Mouse (Mus musculus) spleen, adult 18-20 months (tissue): ENCODE measurements at regions not wholly inside any gene's neighbourhood (a gene's known extent, or its start where the extent isn't known, plus 50 kb on each side); places are given as distances from the start of the nearest gene placed in this dataset.

ENCODE experiments used
- DNase-seq, 2 experiments: peaks; one replicate each; pipeline ENCODE4 v3.0.0; 2022; ENCODE audit warnings: mixed read lengths in 2 of 2

GRCm38 (mm10) chr9:47133873-47134272 lies 135.3 kb downstream of the Gm4791 start:
- DNase-seq = no peak

- no peak for DNase-seq
Measured at GRCm38 (mm10) chr9:47134479-47134878, 135.9 kb downstream of the Gm4791 start.

- DNase-seq = no peak
Measured at GRCm38 (mm10) chr9:47136641-47137040, 138.1 kb downstream of the Gm4791 start.

GRCm38 (mm10) chr9:47153471-47153870 lies 154.9 kb downstream of the Gm4791 start:
- no peak for DNase-seq

GRCm38 (mm10) chr9:47165480-47166131 lies 167.1 kb downstream of the Gm4791 start:
- DNase-seq = no peak

- DNase-seq = no peak
Measured at GRCm38 (mm10) chr9:47167681-47168240, 169.2 kb downstream of the Gm4791 start.

GRCm38 (mm10) chr9:47176044-47176443 lies 177.5 kb downstream of the Gm4791 start:
- DNase-seq = no peak

GRCm38 (mm10) chr9:47218101-47218500 lies 219.6 kb downstream of the Gm4791 start:
- no peak for DNase-seq

GRCm38 (mm10) chr9:47223536-47223935 lies 225.0 kb downstream of the Gm4791 start:
- no peak for DNase-seq

- no peak for DNase-seq
Measured at GRCm38 (mm10) chr9:47224249-47224648, 225.7 kb downstream of the Gm4791 start.

- DNase-seq = no peak
Measured at GRCm38 (mm10) chr9:47226476-47227271, 228.1 kb downstream of the Gm4791 start.

GRCm38 (mm10) chr9:47227298-47227697 lies 228.8 kb downstream of the Gm4791 start:
- DNase-seq = no peak

GRCm38 (mm10) chr9:47228736-47229135 lies 230.2 kb downstream of the Gm4791 start:
- no peak for DNase-seq

GRCm38 (mm10) chr9:47229296-47229695 lies 230.8 kb downstream of the Gm4791 start:
- no peak for DNase-seq

GRCm38 (mm10) chr9:47240950-47241349 lies 242.4 kb downstream of the Gm4791 start:
- DNase-seq = no peak

- no peak for DNase-seq
Measured at GRCm38 (mm10) chr9:47242051-47242450, 243.5 kb downstream of the Gm4791 start.

GRCm38 (mm10) chr9:47242526-47242925 lies 244.0 kb downstream of the Gm4791 start:
- no peak for DNase-seq

- no peak for DNase-seq
Measured at GRCm38 (mm10) chr9:47249029-47249428, 250.5 kb downstream of the Gm4791 start.

GRCm38 (mm10) chr9:47251160-47251559 lies 252.6 kb downstream of the Gm4791 start:
- no peak for DNase-seq

- DNase-seq = no peak
Measured at GRCm38 (mm10) chr9:47253836-47254657, 255.5 kb downstream of the Gm4791 start.

- DNase-seq = no peak
Measured at GRCm38 (mm10) chr9:47265946-47266490, 264.0 kb upstream of the Cadm1 start.

- DNase-seq = no peak
Measured at GRCm38 (mm10) chr9:47276303-47277005, 253.5 kb upstream of the Cadm1 start.
